Mouse (Mus musculus) right cerebral cortex, postnatal 36 days (tissue): ENCODE measurements around the gene Ubl5.
A peak's percentile ranks its signal among the peaks of the same experiment; 100 is the strongest.
"Not testable (repeated sequence)": the region's sequence is repeated elsewhere in the genome, so short reads cannot be mapped to it uniquely, and the experiment has no call there.

ENCODE experiments used
- DNase-seq, 2 experiments: peaks; one replicate each; pipeline ENCODE4 v3.0.0; 2022; ENCODE audit warnings: low spot score in 2 of 2, mixed read lengths in 1 of 2

Gene Ubl5

DNA sequence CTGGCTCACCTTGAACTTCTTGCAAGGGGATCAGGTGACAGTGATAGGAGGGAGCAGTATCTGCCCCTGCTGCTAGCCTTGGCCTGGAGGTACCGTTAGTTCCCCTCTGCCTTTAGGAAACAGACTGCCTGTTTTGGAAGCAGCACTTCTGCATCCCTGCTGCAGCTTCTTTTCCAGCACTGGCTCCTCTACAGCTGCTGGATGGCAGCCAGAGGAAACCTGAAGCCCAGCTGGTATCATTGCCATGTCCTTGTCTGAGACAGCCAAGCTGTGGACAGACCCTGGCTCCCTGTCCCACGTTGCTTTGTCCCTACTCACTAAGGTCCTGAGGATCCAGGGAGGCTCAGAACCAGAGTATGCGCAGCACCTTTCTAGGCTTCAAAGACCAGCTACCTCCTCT is 14.9 kb downstream of the Ubl5 start:
- DNase-seq: no peak

DNA sequence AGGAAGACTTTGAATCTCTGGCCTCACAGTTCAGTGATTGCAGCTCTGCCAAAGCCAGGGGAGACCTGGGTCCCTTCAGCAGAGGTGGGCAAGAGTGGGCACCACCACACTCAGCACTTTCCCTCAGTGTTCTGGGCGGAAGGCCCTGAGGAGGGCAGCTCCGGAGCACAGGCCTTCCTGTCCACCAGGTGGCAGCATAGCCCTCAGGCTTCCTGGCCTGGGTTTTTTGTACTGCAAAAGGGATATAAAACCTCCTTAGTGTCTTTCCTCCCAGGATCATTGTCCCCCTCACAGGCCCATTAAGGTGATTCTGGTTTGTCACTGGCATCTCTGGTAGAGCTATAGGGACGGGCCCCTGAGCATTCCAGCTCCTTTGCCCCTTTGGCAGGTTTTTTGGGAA is 19.6 kb downstream of the Ubl5 start:
- DNase-seq: no peak

DNA sequence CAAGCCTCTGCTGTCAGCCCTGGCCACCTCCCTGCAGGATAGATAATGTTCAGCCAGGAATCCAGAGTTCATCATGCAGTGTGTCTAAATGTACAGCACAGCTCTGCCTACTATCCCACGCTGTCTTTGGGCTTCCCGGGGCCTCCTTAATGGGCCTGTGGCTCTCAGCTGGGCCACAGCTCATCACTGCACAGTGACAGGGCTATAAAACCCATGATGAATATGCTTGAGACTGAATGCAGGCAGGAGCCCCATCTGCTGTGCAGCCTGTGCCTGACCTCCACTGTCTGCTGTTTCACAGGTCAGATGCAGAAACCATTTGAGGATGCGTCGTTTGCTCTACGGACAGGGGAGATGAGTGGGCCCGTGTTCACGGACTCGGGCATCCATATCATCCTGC is 20.2 kb downstream of the Ubl5 start:
- no peak for DNase-seq

DNA sequence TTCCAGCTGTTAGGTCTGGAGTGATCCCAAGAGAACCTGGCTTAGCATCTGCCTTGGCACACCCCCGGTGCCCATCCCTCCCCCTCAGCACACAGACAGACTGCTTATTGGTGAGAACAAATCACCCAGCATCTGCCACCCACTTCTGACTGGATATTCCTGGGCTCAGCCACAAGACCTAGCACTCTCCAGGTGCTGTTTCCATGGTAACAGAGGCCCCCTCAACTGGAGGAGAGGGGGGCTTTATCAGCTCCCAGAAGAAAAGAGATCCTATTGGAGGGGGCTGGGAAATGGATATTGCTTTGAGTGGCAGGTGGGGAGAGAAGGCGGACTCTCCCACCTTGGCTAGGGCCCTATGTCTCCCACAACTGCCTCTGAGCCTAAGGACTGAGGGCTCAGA is 21.3 kb downstream of the Ubl5 start:
- peak; percentile 80 to 84 for DNase-seq

DNA sequence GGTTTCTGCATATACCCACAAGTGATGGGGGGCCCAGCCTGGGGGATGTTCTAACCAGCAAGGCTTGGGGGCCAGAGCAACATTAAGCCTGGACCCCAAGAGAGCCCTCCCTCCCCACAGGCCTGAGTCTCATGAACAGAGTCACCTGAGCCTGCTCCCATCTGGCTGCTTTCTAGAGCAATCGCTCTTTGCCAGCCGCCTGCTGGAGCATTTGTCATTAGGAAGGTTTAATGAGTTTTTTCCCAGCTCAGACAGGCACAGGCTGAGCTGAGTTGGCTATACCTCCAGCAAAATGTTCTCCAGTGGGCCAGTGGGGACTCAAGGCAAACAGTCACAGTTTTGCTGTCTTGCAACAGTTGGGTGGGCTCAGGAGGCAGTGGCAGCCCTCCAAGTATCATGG is 21.7 kb downstream of the Ubl5 start:
- no peak for DNase-seq

DNA sequence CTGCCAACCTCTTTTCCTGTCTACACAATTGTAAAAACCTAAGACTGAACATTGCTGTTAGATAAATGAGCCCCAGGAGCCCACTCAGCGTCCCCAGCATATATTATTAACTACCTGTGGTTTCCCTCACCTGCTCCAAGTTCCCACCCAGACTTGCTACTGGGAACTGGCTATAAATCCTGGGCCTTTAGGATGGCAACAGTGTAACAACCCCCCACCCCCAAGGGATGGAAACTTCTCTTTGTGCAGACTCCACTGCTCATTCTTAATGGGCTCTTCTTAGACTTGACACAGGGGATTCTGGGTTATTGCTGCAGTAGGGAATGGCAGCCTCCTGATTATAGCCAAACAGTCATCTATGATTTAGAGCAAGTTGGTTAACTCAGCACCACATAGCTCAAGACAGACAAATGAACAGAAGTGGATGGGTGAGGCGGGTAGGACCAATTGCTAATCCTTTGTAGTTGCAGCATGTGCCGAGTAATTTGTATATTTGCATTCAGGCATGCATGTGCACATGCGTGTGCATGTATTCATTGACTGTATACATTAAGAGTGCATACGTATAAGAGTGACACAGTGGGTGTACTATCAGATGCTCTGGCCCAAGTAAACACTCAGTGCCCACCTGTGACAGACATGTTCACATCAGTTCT is 22.4 kb downstream of the Ubl5 start:
- DNase-seq: no peak

DNA sequence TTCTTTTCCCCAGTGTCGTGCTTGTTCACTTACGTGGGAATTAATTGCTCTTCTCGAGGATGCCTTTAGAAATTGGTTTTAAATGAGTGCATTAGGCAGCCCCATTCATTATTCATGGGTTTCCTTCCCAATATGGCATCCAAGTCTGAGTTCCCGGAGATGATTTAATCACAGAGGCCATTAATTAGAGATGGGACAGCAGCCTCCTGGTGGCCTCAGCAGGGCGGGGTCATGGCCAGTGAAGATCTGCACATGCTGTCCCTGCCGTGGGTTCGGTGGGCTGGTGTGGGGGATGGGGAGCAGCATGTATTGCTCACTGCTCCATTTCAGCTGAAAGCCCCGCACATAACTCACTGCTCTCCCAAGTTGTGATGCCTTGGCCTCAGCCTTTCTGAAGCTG is 23.2 kb downstream of the Ubl5 start:
- DNase-seq: no peak

DNA sequence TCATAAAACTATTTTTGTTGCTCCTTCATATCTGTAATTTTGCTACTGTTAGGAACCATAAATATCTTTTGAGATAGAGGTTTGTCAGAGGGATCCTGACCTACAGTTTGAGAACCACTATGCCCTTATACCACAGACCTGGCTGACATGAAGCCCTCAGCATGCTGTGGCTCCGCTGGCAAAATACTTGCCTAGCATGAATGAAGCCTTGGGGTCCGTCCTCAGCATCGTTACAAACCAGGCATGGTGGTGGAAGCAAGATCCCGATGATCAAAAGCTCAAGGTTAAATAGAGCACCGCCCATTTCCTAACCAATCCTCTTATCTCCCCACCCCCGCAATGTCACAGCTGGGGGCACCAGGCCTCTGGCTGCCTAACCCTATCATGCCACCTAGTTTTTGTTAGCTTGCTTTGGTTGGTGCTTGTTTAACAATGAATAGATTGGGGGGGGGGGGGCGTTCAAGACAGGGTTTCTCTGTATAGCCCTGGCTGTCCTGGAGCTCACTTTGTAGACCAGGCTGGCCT is 23.9 kb downstream of the Ubl5 start:
- no peak for DNase-seq

DNA sequence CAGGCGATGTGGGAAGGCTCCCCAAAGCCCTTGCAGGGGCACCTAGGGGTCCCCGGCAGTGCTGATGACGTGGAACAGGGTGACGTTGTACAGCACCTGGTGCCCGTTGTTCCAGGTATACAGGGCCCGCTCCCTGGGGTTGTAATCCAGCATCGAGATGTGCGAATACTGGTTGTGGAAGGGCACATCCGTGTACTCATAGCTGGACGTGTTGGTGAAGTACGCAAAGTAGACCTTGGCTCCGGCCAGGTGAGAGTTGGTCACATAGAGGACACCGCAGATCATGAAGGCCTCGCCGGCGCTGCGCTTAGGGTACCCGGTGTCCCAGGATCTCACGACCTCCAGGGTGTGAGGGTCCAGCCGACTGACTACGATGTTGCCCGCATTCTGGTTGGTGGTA is 25.4 kb downstream of the Ubl5 start:
- no peak for DNase-seq

DNA sequence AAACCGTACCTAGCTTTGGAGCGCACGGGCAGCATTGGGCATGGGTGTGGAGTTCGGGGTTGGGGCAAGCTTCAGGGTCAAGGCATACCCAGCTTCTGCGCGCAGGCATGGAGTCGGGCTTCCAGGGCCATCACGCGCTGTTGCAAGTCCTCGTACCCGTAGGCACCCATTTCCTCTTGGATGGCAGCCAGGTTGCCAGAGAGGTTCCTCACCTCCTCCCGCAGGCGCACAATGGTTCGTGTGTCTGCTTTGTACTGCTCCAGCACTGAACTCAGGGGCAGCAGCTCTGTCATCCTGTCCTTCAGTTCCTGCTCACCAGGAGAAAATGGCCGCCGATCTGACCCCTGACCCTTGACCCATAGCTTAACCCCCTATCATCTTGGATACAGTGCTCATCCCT is 29.4 kb downstream of the Ubl5 start:
- no peak for DNase-seq

DNA sequence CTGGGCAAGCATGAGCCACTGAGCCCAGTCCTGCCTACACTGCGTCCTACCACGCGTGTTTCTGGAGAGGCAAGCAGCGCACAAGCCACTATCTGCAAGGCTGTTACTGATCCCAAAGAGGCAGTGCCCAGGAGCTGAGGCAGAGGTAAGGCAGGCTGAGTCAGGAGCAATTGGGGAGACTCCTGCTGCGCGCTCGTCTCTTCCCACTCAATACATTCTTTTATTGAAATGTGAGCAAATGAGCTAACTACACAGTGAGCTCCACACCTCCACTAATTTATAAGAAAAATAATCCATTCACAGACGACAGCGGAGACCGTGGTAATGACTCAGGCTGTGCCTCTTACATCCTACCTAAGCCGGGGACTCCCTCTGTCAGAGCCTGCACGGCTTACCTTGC is 35.2 kb downstream of the Ubl5 start:
- DNase-seq: no peak

DNA sequence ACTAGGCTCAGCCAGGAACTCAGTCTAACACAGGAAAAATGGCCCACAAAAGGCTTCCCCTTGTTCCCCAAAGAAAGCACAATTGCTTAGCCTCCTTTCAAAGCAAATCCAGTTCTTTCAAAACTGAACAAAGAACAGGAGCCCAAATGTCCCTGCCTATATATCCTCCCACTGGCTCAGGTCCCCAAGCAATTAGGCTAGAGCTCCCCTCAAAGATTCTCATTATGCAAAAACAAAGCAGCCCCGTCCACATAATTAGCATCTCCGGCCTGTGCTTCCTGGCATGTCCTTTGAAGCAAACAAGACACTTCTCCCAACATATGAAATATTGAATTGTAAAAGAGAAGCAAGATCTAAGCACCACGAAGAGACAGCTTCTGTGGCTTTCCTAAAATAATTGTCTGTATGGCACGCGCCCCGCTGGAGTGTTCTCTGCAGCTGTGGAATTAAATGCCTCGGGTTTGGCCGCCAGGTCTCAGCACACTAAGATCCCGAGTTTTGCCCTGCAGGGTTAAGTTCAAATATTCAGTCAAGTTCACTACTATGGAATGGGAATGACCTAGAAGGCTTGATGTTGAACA is 37.8 kb downstream of the Ubl5 start:
- DNase-seq: no peak

DNA sequence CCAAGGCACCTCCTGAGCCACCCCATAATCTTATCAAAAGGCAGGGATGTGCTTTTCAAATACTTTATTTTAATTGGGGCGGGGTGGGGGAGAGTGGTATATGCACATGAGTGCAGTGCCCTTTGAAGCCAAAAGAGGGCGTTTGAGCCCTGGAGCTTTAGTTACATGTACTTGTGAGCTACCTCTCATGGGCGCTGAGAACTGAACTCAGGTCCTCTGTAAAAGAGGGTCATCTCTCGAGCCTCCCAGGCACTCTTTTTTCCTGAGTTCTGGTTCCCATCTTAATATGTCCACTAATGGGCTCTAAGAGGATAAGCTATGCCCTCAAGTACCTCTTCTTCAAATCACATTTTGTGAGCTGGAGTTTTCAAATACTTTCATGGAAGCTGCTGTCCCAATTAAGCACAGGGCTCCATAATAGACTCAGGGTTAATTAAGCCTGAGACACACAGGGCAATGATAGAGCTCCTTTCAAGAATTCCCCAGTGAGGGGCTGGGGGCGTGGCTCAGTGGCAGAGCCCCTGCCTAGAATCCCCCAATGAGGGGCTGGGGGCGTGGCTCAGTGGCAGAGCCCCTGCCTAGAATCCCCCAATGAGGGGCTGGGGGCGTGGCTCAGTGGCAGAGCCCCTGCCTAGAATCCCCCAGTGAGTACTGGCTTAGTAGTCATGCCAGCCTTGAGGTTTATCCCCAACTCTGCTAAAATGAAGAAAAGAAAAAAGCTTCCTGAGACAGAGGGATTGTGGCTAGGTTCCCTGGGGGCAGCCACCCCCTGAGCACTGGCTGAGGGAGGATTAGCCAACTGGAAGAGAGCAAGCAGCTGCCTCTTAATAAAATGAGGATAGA is 39.1 kb downstream of the Ubl5 start:
- no peak for DNase-seq

DNA sequence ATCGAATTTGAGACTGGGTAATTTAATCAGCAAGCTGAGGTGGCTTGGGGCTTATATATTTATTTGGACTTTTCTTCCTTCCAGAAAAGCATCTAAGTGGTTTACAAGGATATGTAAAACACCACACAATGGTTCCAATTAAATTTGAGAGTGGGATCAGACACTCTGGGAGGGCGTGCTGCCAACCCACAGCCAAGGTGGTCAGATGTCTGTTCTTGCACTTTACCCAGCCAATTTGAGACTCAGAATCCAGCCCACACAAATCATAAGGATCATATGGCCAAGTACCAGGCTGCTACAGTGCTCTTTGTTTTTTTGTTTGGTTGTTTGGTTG is 39.7 kb downstream of the Ubl5 start:
- DNase-seq: no peak

DNA sequence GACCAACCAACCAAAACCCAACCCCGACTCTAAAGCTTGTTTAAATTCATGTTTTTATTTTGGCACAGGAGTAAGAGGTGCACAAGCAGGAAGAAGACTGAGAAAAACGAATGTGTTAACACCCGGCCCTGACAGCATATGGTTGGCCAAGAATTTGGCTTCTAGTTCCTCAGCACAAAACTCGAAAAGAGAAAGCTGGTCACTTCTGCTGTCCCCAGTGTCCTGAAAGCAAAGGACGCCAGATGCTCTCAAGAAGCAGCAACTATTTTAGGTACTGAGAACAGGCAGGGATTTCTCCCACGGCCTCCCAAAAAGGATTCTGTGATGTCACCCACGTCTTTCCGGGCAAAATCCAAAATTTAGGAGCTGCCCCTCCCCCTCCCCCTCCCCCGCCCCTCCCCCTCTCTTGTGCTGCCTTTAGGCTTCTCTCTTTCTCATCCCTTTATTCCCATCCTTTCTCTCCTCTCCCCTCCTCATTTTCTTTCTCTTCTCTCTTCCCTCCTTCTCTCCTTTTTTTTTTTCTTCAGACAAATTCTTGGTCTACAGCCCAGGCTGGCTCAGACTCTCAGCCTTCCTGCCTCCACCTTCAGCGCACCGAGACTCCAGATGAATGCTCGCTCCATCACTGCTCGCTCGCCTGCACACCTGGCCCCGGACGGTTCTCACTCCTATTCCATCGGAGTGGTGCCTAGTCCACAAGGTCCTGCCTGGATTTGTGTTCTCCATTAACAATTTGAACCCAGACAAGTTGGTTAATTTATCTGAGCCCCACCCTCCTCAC is 42.6 kb downstream of the Ubl5 start:
- peak; percentile 67 to 87 for DNase-seq

DNA sequence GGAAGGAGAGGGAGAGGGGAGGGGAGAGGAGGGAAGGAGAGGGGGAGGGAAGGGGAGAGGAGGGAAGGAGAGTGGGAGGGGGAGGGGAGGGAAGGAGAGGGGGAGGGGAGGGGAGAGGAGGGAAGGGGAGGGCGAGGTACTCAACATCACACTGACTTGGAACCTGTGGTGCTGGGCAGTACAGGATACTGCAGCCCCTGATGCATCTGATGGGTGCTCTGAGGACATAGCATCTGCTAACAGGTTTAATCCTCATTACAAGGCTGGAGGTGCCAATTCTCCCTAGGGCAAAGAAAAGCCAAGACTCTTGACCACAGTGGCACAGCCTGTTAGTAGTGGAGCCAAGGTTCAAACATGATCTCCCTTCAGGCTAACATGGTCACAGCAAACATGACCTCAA is 46.7 kb downstream of the Ubl5 start:
- DNase-seq: no peak

DNA sequence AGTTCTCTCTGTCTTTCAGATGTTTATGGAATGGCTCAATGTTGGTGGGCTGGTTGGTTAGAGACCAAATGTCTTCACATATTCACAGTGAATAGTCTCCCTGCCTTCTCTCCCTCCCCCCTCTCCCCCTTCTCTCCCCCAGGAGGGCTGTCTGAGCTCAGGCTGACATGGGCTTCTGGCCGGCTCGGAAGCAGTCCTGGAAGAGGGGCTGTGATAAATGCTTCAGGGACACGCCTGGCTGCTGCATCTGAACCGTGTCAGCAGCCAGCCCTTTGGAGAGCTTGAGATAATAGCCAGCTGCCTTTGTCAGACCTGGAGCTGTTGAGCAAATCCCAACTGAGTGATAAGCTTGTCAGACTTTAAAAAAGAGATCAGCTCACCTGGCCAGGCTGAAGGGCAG is 47.2 kb downstream of the Ubl5 start:
- no peak for DNase-seq

DNA sequence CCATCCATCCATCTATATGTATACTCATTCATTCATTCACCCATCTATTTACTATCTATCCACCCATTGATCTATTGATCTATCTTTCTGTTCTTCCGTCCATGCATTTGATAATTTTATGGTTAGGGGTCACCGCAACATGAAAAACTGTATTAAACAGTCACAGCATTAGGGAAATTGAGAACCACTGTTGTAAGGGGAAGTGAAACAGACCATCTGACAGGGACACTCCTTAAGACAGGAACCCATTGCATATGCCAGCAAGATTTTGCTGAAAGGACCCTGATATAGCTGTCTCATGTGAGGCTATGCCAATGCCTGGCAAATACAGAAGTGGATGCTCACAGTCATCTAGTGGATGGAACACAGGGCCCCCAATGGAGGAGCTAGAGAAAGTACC is 47.8 kb downstream of the Ubl5 start:
- DNase-seq: not testable (repeated sequence)

DNA sequence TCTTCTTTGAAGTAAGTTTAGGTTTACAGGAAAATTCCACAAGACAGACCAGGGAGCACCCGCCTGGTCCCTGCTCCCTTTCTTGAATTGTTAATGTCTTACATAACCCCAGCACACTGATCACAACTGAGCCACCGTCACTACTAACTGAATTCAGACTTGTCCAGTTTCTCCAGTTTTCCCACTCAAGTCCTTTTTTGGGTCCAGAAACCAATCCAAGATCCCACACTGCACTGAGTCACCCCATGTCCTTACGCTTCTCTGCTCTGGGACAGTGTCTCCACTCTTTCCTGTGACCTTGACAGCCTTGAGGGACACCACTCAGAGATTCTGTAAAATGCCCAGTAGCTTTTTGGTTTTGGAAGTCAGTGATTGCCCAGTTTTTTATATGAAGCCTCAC is 50.2 kb downstream of the Ubl5 start:
- DNase-seq: no peak

DNA sequence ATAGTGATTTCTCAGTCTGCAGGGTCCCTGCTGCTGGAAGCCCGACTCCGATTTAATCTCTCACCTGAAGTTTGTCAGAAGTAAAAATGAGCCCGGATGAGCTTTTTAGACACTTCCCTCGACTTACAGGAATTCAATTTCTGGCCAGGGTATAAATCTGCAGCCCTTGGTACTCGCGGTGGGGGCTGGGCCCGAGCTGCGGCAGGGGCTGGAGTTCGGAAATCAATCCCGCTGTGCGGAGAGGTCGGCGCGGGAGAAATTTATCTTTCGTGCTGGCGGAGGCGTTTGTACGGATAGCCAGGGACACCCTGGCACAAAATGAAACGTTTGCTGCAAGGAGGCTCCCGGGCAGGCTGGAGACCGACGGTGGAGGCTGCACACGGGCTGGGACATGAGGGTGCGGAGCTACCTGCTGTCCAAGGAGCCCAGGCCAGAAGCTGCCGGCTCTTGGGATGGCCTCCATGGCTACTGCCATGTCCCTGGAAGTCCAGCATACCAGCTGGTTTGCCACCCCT is 52.1 kb downstream of the Ubl5 start:
- DNase-seq: no peak

DNA sequence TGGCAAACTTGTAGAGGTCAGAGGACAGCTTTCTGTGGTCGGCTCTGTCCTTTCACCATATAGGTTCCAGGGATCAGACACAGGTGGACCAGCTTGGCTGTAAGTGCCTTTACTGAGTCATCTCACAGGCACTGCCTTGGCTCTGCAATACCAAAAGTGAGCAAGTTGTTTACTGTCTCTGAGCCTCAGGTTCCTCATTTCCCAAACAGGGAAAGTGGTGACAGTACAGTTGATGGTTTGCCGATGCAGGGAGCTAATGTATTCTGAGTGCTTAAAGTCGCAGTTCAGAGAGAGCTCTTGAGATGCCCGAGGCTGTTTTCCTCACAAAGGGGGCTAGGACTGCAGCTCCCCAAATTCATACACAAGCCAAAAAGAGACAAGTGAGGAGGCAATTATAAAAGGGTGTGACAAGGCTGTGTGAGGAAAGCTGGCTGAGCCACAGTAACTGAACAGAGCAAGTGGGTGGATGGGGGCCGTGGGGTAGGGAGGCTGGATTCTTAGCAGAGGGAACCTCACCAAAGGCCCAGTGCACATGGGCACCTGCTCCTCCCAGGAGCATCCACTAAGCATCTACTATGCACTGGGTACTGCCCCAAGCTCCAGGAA is 53.5 kb downstream of the Ubl5 start:
- DNase-seq: no peak
